Mouse (Mus musculus): ENCODE measurements at regions not wholly inside any gene's neighbourhood (a gene's known extent, or its start where the extent isn't known, plus 50 kb on each side); places are given as distances from the start of the nearest gene placed in this dataset.

DNA sequence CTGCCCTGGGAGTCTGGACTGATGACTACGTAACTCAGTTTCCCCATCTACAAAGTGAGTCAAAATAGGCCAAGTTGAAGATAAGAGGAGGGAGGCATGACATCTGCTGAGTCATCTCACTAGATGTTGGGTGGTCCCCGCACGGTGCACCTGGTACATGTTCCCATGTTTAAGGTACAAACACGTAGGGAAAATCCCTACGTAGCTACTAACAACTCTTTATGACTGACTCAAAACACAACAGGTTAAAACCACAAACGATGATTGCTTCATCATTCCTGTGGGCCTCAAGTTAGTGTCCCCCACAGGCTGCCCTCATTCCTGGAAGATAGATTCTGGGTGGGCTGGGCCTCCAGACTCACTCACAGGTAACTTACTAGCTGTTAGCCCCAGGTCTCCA is 107.7 kb downstream of the Sox9 start:
- no peak for DNase-seq

DNA sequence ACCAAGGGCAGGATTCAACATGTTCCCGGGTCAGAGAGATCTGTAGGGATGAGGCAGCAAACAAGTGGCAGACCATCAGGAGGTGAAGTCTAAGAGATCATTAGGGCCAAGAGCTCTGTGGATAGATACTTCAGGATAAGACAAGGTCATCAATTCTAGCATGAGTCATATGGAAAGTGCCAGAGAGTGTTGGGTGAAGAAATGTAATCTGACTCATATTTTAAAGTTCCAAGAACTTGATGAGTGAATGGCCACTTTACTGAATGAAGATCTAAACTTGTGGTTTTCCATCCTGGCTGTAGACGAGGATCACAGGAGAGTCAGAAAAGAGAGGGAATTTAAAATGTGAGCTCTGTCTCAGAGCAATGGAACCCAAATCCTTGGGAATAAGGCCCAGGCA is 115.6 kb downstream of the Sox9 start:
- no peak for DNase-seq

DNA sequence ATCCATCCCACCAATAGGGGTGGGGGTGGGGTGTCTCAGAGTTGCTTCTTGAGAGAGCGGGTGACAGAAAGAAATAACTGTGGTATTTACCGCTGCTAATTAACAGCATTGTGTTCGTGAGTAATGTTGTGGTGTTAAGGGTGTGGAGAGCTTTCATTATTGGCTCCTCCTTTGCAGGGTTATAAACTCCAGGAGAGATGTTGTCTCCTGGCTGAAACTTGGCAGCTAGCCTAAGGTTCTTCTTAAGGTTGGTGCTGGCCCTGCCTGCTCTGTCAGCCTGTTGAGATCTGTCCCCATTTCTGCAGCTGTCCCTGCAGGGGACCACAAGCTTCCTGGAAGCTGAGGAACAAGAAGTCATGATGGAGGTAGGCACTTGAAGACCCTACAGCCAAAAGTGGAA is 120.6 kb downstream of the Sox9 start:
- DNase-seq = no peak

DNA sequence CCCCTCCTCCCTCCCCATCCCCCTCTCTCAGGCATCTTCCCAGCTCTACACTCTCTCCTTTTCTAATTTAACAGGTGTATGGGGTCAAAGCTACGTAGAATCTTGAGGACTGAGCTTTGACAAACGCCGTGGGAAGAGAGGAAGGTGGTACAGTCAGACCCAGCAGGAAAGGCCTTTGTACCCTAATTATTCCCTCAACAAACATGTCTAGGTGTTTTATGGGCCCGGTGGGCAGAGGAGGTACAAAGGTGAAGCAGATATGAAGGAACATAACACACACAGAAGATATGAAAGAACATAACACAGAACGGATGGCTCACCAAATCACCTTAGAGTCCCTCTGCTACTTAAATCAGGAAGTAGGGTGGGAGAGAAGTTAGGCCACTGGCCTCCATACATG is 128.3 kb downstream of the Sox9 start:
- DNase-seq = no peak

DNA sequence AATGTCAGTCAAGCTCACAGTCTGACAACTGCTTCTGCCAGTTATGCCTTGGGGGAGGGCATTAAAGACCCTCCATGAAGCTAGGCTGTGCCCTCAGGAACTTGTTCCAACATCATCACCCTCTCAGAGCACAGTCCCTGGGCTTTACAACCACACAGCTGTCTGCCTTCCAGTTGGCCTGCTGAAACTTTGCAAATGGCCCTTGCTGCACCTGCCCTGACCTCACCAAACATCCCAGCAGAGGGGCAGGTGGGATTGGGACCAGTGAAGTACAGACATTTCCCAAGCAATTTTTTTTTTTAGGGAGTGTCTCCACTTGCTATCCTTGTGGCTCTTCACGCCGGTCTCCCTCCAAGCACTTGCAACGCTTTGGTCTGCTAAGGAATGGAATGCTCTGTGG is 130.9 kb downstream of the Sox9 start:
- DNase-seq = no peak

DNA sequence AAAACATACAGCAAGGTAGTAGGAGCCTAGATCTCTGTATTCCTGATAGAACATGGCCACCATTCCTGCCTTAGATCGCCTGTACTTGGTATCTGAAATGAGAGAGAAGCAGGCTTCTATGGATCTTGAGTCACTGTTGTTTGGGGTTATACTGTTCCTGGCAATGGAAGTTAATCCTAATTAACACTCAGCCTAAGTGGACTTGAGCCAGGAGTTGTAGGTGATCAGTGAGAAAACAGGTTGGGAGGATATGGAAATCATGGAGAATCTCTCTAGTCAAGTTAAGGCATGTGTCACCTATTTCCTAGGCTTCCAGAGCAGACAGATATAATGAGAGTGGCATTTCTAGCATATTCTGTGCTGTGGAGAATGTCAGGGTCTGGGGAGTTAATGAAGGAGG is 134.9 kb downstream of the Sox9 start:
- no peak for DNase-seq

DNA sequence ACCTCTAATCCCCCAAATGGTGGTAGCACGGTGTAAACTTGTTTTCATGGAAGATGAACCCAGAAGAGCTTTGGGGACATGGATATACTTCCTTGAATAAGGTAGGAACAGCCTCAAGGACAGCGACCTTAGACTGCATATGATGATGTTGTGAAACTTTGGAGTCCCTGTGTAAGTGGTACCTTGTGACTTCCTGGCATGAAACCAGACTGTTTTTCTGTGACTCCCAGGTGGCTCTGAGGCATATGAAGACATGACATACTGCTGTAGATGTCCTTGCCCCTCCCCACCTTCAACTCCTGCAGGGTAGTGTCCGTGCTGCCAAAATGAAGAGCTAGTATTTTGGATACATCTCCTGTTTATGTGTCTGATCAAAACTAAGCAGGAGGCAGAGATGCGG is 138.1 kb downstream of the Sox9 start:
- DNase-seq = no peak

DNA sequence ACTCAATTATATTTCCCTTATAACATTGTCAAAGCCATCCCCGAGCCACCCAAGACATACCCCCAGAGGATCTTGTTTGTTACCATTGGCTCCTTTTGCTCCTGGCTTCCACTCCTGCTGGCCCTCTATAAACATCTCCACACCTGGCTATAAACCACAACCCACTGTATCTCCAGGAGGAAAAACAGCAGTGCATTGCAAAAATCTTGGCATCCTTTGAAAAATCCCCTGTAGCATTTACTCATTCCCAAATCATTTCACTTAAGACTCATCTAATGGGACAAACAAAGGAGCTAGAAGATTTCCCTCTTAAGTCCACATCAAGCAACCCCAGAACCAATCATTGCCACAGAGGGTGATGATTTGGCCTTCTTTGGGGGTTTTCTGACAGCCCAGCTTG is 142.6 kb downstream of the Sox9 start:
- DNase-seq = no peak

DNA sequence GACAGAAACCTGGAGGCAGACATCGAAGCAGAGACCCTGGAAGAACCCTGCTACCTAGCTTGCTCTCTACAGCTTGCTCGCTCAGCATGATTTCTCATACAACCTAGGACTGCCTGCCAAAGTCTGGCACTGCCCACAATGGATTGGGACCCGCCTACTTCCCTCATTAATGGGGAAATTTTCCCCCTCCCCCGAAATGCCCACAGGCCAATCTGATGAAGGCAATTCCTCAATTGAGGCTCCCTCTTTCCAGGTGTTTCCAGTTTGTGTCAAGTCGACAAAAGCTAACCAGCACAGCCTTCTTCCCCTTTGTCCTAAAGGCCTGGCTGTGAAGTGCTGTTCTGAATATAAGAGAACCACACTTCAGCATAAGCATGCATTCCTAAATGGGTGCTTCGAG is 143.1 kb downstream of the Sox9 start:
- no peak for DNase-seq

DNA sequence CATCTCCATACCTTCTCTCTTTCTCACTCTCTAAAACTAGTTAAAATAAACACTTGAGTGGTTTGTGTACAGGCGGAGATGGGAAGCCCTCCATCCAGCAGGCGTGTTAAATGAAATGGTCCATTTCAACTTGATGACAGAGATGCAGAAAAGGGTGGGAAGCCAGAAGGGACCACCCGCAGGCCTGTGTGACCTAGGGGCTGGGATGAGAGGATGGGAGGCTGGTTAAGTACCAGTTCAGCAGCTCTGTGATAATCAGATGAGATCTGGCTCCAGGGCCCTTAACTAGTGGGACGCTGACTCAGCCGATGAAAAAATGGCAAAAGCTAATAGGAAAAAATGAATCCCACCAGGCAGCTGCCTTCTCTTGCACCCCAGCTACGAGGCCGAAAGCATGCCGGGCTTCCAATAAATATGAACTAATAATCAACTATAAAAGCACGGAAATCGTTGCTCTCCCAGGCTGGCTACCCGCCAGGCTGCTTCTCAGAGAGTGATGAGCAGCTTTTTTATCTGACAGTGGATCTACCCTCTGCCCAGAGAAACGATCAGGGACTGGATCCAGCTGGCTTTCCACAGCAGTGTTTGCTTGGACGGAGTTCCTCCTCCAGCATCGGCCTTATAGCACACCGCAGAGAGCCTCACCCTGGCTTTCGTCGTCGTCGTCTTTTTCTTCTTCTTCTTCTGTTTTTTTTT is 144.5 kb downstream of the Sox9 start:
- peak; percentile 10 to 18 for DNase-seq

DNA sequence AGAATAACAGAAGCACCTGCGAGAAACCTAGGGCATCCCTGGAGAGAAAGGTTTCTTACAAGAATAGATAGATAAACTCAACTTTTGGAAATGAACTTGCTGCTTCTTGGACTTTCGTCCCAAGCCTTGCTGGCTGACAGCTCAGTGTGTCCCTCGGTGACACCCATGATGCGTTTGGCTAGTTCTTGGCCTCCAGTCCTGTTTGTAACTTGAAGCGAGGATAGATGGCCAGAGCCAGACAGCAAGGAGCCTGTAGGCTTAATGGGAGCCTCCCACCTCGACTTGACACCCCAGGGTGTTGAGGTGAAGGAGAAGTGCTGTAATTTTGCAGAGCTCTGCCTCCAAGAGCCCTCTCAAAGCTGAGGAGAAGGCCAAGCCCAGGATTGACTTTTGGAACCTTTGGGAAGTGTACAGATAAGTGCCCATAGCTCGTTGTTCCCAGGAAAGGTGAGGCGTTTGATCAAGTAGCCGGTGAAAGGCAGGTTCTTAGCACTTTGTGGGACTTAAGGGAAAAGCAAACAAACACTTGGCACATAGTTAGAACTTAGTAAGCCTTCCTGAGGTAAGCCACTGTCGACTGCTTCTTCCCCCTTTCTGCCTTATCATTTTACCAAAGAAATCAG is 148.3 kb downstream of the Sox9 start:
- DNase-seq = no peak

DNA sequence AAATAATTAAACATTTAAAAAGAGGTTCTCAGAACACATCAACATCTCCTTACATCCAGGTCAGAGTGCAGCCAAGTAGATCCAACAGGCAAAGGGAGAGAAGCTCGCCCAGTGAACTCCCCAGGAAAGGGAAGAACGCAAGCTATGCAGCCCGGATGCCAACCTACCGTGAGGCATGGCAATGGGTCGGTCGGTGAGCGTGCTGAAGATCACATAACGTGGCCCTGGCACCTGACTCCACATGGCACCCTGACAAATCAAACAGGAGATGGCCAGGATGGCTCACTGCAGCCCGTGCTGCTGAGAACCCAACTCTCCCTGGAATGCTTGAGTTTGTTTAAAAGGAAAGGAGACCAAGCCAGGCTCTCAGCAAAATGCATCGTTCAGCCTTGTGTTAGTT is 156.0 kb downstream of the Sox9 start:
- DNase-seq = no peak

DNA sequence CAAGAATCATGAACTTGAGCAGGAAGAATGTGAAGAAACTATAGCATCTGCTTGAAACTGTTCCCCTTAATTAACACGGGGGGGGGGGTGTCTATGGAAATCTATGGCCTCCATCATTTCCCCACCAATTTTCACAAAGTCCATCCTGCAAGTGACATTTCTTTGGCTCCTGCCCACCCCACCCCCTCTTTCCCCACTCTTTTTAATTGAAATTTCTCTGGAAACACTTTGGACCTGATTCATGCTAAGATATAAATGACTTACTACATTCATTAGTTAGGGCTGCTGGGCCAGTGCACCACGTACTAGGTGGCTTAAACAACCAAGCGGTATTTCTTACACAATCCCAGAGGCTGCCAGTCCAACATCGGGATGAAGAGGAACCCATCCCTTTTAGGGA is 169.4 kb downstream of the Sox9 start:
- DNase-seq = no peak

DNA sequence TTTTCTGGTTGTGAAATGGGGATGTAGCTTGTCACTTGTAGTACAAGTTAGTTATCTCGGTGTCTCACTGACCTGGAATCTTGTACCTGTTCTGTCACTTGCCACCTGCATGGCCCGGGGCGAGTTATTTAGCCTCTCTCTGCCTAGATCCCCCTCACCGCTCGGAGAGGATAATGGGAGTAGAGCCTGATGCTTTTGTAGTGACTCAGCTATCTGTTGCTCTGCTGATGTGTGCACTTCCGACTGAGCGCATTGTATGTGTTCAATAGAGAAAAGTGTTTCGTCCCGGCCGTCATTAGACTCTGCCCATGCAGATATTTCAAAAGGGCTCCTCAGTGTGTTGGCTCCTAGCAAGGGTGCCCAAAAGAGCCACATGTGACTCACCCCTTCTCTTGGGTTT is 170.3 kb downstream of the Sox9 start:
- no peak for DNase-seq

DNA sequence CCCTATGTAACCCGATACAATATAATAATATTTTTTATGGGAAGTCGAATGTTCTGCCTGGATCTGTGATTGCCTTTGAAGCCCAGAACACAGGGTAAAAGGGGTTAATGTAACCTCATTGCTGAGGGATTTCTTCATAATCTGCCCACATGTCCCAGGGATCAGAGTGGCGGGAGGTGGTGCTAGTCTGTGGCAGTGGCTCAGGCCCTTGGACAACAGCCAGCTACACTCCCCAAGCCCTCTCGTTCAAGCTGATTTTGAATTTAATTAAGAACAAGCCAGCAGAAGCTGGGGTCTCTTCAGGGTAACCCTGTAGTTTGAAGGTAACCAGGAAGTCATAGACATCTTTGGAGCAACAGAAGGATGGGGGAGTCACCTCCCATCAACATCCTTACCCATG is 171.5 kb downstream of the Sox9 start:
- no peak for DNase-seq

DNA sequence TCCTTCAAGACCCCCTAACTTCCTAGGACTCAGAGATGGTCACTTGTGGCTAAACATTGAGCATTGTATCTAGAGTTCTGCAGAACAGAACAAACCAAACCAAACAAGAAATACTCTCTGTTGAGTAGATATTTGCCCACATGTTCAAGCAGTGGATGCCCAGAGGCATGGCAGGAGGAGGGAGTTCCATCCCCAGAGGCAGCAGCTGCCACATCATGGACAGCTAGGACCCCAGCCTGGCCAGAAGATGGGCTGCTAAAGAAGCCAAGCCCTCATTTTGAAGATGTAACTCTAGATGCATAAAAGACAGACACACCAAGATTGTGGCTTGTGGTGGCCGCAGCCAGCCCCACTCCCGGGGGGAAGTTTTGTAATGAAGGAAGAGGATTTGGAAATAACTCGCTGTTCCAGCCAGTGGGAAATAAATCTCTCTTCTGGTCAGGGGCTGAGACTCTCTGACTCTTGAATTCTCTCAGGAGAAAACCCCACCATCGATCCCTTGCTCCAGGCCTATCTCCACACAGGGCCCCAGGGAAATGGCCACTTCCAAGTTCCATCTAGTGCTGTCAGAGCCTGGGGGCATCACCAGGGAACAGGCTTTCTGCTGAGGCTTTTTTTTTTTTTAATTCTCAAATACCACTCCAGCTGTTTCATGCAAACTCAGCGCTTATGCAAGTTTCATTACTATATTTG is 174.9 kb downstream of the Sox9 start:
- no peak for DNase-seq

DNA sequence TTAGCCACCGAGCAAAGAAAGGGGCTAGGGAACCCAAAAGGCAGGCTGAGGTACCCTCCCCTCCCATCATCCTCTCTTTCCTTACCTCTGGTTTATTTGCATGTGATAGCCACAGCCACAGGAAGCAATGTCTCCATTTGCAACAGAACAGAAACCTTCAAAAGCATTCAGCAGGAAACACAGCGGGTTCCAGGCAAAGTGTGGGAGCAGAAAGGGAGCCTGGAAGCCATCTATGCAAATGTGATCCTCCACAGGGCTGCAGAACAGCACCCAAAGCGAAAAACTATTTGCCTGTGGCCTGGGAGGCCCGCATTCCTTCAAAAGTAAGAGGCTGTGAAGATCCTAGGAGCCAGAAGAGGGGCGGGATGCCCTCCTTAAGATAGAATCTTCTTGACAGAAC is 177.6 kb downstream of the Sox9 start:
- no peak for DNase-seq

DNA sequence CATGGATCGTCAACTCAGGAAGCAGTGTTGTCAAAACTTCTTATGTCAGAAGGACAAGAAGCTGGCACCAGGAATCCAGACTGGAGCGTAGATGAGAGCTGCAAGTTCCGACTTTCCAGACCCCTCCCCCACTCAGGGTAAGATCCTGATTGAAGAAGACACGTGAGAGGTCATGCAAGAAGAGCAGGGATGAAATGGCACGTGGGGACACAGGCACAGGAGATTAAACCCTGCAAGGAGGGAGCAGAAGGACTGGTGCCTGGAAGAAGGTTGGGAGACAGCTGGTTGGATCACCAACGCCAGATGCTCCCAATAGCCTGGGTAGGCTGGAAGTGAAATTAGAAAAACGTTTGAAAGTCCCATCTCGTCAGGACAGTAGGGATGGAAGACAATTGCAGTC is 191.3 kb downstream of the Sox9 start:
- DNase-seq = no peak

DNA sequence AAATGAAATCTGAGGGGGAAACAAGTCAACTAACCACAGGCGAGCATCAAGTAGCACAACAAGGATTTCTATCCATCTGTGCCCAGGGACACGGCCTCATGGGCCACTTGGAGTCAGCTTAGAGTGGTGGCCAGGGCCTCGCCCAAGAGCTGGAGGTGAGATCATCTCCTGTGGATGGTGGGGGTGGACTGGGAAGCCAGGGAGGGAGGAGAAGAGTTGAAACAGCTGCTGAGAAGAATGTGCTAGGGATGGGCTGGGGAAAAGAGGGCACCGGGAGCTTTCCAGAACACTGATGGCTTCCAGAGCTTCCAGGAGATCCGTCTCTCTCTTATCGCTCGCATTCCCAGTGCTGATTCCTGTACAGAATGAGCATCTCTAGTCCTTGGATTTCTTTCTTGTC is 192.9 kb downstream of the Sox9 start:
- no peak for DNase-seq

DNA sequence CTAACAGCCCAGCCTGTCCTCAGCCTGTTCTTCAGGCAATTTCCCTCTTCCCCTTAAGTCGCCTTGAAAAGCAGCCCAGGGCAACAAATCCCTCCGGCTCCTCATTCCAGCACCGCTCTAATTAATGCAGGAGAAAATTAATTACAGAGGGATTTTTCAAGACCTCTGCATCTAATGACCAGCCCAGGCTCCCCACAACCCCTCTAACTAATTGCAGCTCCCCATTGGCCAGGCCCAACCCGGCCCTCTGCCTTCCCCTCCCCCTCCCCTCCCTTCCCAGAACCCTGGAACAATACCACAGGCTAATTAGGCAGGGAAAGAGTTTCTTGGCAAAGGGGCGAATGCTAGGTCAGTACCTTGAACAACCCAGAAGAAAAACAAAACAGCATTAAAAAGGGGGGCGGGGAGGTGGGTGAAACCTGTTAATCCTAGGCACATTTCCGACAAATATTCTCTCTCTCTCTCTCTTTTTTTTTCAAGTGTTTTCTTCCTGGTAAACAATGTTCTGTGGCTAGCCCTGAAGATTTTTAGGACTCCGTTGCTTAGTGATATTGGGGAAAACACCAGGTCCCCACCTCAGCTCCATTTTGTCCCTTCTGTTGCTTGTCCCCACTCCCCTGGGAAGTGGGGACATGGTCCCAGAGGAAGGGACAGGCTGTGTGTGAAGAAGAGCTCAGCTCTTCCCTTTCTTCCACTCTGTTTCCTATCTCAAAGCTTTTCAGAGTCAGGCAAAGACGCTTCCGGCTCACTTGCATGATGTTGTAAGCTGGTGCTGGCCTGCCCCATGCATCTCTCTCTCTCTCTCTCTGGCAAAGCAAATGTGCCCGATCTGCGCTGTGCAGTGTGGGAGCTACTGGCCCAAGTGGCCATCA is 195.1 kb downstream of the Sox9 start:
- DNase-seq = no peak

DNA sequence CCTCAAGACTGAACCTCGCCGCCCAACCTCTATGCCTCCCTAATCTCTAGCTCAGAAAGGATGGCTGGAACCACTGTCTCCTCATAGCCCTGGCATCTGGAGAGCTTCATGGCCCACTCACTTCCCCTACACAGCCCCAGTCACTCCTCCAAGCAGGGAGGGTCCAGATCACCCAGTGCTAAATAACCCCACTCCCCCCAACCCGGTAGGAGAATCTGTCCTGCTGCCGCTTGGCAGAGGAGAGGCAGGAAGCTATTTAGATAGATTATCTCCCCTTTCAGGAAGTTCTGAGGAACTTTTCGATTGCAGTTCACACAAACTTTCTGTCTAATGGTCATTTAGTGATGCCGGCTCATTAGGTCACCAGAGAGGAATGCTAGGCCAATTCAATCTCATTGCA is 196.9 kb downstream of the Sox9 start:
- DNase-seq = no peak

DNA sequence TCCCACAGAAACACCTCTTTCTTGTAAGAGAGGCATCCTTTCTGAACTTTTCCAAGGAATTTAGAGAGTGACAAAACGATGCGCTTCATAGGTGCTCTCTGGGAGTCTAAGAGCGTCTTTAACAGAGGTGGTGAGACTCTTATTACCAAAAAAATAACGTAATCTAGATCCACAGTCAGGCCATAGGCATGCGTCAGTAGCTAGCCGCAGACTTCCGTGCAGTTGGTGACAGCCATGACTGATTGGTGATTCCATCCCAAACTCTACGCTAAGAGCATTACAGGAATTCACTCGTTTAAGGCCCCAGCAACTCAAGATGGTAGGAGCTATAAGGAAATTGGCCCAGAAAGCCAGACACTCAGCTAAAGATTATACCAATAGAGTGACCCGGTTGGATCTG is 197.4 kb downstream of the Sox9 start:
- DNase-seq = no peak

DNA sequence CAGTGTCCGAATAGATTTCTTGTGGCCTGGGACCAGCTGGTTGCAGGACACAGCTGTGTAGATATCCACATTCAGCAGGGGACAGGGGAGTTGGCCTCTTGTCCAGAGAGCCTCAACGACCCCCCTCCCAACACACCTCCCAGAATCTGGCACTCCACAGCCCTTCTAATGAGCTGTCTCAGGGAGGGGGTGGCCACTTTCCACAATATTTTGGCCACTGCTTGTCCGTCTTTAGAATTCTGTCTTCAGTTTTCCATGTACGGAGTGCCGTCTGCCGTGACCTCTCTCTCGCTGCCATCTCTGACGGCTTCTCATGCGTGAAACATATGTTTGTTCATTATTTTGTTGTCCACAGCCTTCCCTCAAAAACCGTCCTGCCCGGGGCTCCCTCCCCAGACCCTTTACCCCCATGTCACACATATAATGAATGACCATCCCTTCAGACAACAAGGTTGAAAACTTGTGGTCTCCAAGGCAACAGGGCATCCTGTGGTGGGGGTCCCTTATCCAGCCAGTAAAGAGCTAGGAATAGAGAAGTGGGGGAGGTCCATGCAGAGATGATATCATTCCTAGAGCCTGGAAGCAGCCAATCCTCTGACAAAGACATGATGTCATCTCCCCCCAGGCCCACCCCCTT is 200.3 kb downstream of the Sox9 start:
- no peak for DNase-seq
